Mouse (Mus musculus) CH12.LX (cell line): ENCODE results near the gene Acot2. TPM values are rescaled to one million over a fixed set of nuclear protein-coding genes. Genes with fewer than 3 reads are reported as not detected.

ENCODE experiments used
- DNase-seq: peaks from one replicate; pipeline ENCODE4 v3.0.0-alpha.2; 2013; ENCODE audit errors: extremely low read depth
- H3K27ac ChIP-seq: 2 replicates; pipeline ENCODE4 v1.5.1; 2012; ENCODE audit warnings: low read depth, mild to moderate bottlenecking, control low read depth, moderate library complexity; ENCODE audit not compliant: insufficient read depth
- H3K27me3 ChIP-seq: replicated peaks from 2 replicates; pipeline ENCODE3; 2012; ENCODE audit warnings: inconsistent platforms
- H3K36me3 ChIP-seq, 2 experiments: replicated peaks in 1 of 2; 2 replicates each; pipeline versions ENCODE3 to v1.6.1; 2012; ENCODE audit warnings: inconsistent platforms in 1 of 2, low read length in 1 of 2, mild to moderate bottlenecking in 1 of 2, mixed read lengths in 1 of 2, moderate library complexity in 1 of 2; ENCODE audit not compliant: control insufficient read depth in 1 of 2, insufficient read depth in 1 of 2
- H3K4me1 ChIP-seq, 2 experiments: 2 replicates each; pipeline ENCODE4 v1.6.1; 2012; ENCODE audit warnings: inconsistent platforms in 1 of 2, moderate library complexity in 1 of 2; ENCODE audit not compliant: insufficient read depth in 2 of 2, control insufficient read depth in 1 of 2
- H3K4me2 ChIP-seq: 2 replicates; pipeline ENCODE4 v1.6.1; 2012; ENCODE audit warnings: low read depth, mild to moderate bottlenecking, control low read depth; ENCODE audit not compliant: poor library complexity, insufficient read depth, severe bottlenecking
- H3K4me3 ChIP-seq, 3 experiments: fragments of 150-350 bp in 1 of 3; sonication (generic) in 1 of 3; replicated peaks in 1 of 3; 2 replicates each; pipeline versions ENCODE3 to v1.5.1; 2011 to 2012; ENCODE audit warnings: low read depth in 2 of 3, low read length in 2 of 3, mild to moderate bottlenecking in 2 of 3, moderate library complexity in 2 of 3, control low read depth in 1 of 3, improper control_type of control experiment in 1 of 3, inconsistent platforms in 1 of 3, mixed read lengths in 1 of 3; ENCODE audit not compliant: poor library complexity in 1 of 3
- H3K79me2 ChIP-seq: replicated peaks from 2 replicates; pipeline ENCODE4 v1.6.1; 2012; ENCODE audit warnings: mild to moderate bottlenecking, moderate library complexity; ENCODE audit not compliant: control insufficient read depth, poor library complexity, insufficient read depth, severe bottlenecking; ENCODE audit errors: extremely low read depth
- H3K9ac ChIP-seq: 2 replicates; pipeline ENCODE4 v1.6.1; 2012; ENCODE audit warnings: low read depth, mild to moderate bottlenecking, control low read depth, moderate library complexity; ENCODE audit not compliant: insufficient read depth
- H3K9me3 ChIP-seq: replicated peaks from 2 replicates; pipeline ENCODE3; 2012; ENCODE audit warnings: low read length, inconsistent platforms, mixed read lengths
- BHLHE40 ChIP-seq: IDR thresholded peaks from 2 replicates; pipeline ENCODE4 v1.6.1; 2011; ENCODE audit warnings: mild to moderate bottlenecking, low read depth, low read length, improper control_type of control experiment
- CHD1 ChIP-seq: IDR thresholded peaks from 2 replicates; pipeline ENCODE4 v1.6.1; 2012; ENCODE audit warnings: low read depth, low read length, improper control_type of control experiment, inconsistent platforms
- CHD2 ChIP-seq: IDR thresholded peaks from 2 replicates; pipeline ENCODE4 v1.6.1; 2011; ENCODE audit warnings: low read length, improper control_type of control experiment
- CTCF ChIP-seq, 2 experiments: IDR thresholded peaks in 1 of 2; conservative IDR thresholded peaks in 1 of 2; 2 replicates each; pipeline ENCODE4 v1.5.1; 2011 to 2012; ENCODE audit warnings: low read depth in 2 of 2, low read length in 2 of 2, improper control_type of control experiment in 1 of 2, inconsistent platforms in 1 of 2, mild to moderate bottlenecking in 1 of 2, moderate library complexity in 1 of 2
- GABPA ChIP-seq: IDR thresholded peaks from 2 replicates; pipeline ENCODE4 v1.6.1; 2012; ENCODE audit warnings: low read depth, low read length, improper control_type of control experiment, inconsistent platforms; ENCODE audit not compliant: insufficient replicate concordance
- IRF4 ChIP-seq: IDR thresholded peaks from 2 replicates; pipeline ENCODE4 v1.6.1; 2014; ENCODE audit warnings: low read depth, mild to moderate bottlenecking, inconsistent platforms, low read length, improper control_type of control experiment
- JUND ChIP-seq: conservative IDR thresholded peaks from 2 replicates; pipeline ENCODE4 v1.6.1; 2011; ENCODE audit warnings: low read depth, low read length, improper control_type of control experiment
- MEF2A ChIP-seq: IDR thresholded peaks from 2 replicates; pipeline ENCODE4 v1.6.1; 2014; ENCODE audit warnings: low read depth, mild to moderate bottlenecking, inconsistent platforms, low read length, improper control_type of control experiment, borderline replicate concordance
- MXI1 ChIP-seq: IDR thresholded peaks from 2 replicates; pipeline ENCODE4 v1.6.1; 2011; ENCODE audit warnings: mild to moderate bottlenecking, low read depth, low read length, improper control_type of control experiment
- MYC ChIP-seq: IDR thresholded peaks from 2 replicates; pipeline ENCODE4 v1.6.1; 2011; ENCODE audit warnings: low read depth, mild to moderate bottlenecking, improper control_type of control experiment, low read length
- POLR2AphosphoS2 ChIP-seq: IDR thresholded peaks from 2 replicates; pipeline ENCODE4 v1.6.1; 2011; ENCODE audit warnings: low read depth, low read length, improper control_type of control experiment
- RAD21 ChIP-seq: IDR thresholded peaks from 2 replicates; pipeline ENCODE4 v1.6.1; 2011; ENCODE audit warnings: low read depth, mild to moderate bottlenecking, low read length, improper control_type of control experiment, moderate library complexity
- TBP ChIP-seq: conservative IDR thresholded peaks from 2 replicates; pipeline ENCODE4 v1.6.1; 2011; ENCODE audit warnings: low read depth, low read length, improper control_type of control experiment
- ZMIZ1 ChIP-seq: IDR thresholded peaks from 2 replicates; pipeline ENCODE4 v1.6.1; 2012; ENCODE audit warnings: low read depth, mild to moderate bottlenecking, inconsistent platforms, low read length, improper control_type of control experiment
- dilution Hi-C: fragments of 300-500 bp; cut with MboI; formaldehyde crosslinking; loops from 2 replicates; pipeline ENCODE4 v1.14.3; 2020; ENCODE audit warnings: low sequenced_read_pairs; ENCODE audit not compliant: extremely low pct_unique_long_range_greater_than_20kb, extremely low pct_ligation_motif_present
- in situ Hi-C: fragments of 300-500 bp; cut with MboI; formaldehyde crosslinking; loops from 3 replicates; pipeline ENCODE4 v1.14.3; 2019; ENCODE audit warnings: low sequenced_read_pairs, low pct_ligation_motif_present, low pct_unique_long_range_greater_than_20kb, mixed read lengths
- polyA plus RNA-seq: library from polyadenylated mRNA; unstranded; fragments of >175 nt; gene quantifications from 2 replicates; pipeline ENCODE4 v1.2.1, GENCODE M21; 2012; ENCODE audit warnings: low read depth; ENCODE audit not compliant: insufficient read length
- total RNA-seq, 2 experiments: library from RNA; depleted of rRNA; stranded (reverse); fragments of 300-350 nt in 1 of 2; fragments of >200 nt in 1 of 2; gene quantifications; 2 replicates each; pipeline ENCODE4 v1.2.3; 2012 to 2014

The Acot2 gene
- total and polyA plus RNA-seq, 3 experiments: 6.6 to 13.2 (median 9.7) TPM

DNA sequence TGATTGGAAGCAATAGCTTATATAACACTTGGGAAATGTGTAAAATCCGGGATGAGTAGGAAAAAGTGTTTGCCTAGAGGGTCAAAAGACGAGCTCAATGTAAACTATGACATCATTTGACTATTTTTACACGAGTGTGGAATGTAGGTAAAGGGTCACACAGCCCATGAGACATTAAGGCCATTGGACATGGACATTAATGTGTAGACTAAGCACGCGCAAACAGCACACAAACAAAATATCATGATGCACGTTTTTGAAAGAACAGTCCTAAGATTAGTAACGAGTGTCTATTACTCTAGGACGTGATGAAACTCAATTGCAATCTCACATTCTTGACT, 449 bp upstream of the Acot2 start:
- Histone ChIP-seq H3K9ac (peak overlapping the region; percentile 62), H3K36me3 (peaks cover 10 to 11% of the 10 kb centered on the region in 2 experiments), H3K4me3 (peak overlapping the region; percentile 58 to 70 (median 67)), H3K27me3 (no peaks in the 10 kb centered on the region), H3K27ac (peak overlapping the region; percentile 84), H3K4me2 (peak overlapping the region; percentile 61), H3K79me2 (no peaks in the 10 kb centered on the region), H3K4me1 (peaks cover 7 to 16% of the 10 kb centered on the region in 2 experiments), H3K9me3 (peaks cover 5% of the 10 kb centered on the region)
- no peak; the same call in 1 of the 2 replicates for TF ChIP-seq CHD1
- TF ChIP-seq MYC: no peak
- no peak for TF ChIP-seq TBP
- TF ChIP-seq MEF2A: 0 out of 2 replicates have a peak, but pooled peaks have one; percentile 39
- no peak for TF ChIP-seq IRF4
- TF ChIP-seq CTCF (conservative IDR thresholded peaks at IDR 0.05 in 1 of 2, IDR thresholded peaks at IDR 0.05 in 1 of 2; ENCODE audit: low read depth in 2 of 2, low read length in 2 of 2): no peak
- no peak for TF ChIP-seq GABPA
- TF ChIP-seq RAD21: no peak
- in situ Hi-C loops: no loop called here
- DNase-seq: no peak
- dilution Hi-C loops: no loop called here

DNA sequence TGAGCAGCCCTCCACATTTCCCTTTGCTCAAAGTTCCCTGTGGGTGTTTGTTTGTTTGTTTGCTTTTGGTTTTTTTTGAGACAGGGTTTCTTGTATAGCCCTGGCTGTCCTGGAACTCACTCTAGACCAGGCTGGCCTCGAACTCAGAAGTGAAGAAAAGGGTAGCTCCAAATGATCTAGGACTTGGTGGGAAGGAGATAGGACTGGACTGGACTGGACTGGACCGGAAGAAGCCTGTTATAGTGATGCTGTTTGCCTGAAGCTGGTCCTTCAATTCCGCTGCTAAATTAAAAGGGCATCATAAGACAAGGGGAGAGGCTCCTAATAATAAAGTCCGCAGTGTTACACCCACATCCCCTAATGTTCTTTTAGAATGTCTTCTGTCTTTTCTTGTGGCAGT, 822 bp downstream of the Acot2 start:
- in situ Hi-C loops (no loop called here), dilution Hi-C loops (no loop called here)
- peaks cover 7 to 16% of the 10 kb centered on the region in 2 experiments for H3K4me1 ChIP-seq
- H3K36me3 ChIP-seq: peaks cover 14 to 19% of the 10 kb centered on the region in 2 experiments
- TF ChIP-seq MEF2A (no peak), JUND (no peak), MXI1 (no peak)
- no peak for DNase-seq
- H3K4me3 ChIP-seq: peak overlapping the region; percentile 58 to 70 (median 67)
- H3K79me2 ChIP-seq: no peaks in the 10 kb centered on the region
- H3K27me3 ChIP-seq: no peaks in the 10 kb centered on the region
- peak overlapping the region; percentile 62 for H3K9ac ChIP-seq
- peak overlapping the region; percentile 68 for H3K4me2 ChIP-seq
- H3K9me3 ChIP-seq: no peaks in the 10 kb centered on the region
- 0 out of 2 replicates have a peak overlapping the region, but pooled peaks have one; percentile 84 for H3K27ac ChIP-seq

DNA sequence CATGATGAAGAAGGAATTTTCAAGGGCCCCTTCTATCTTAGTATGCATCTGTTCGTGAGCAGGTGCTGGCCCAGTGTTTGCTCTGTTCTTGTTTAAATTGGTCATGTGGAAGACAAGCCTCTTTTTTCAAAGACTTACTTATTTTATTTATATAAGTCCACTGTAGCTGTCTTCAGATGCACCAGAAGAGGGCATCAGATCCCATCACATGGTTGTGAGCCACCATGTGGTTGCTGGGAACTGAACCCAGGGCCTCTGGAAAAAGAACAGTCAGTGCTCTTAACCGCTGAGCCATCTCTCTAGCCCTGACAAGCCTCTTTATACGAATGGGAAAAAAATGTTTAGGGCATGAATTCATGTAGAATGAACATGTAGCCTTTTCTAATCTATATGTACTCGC, 1.7 kb downstream of the Acot2 start:
- no peaks in the 10 kb centered on the region for H3K27me3 ChIP-seq
- no peak for DNase-seq
- H3K9me3 ChIP-seq: no peaks in the 10 kb centered on the region
- no peak overlapping the region for H3K4me3 ChIP-seq
- H3K36me3 ChIP-seq: peaks cover 14 to 21% of the 10 kb centered on the region in 2 experiments
- no peak overlapping the region for H3K27ac ChIP-seq
- peaks cover 7 to 16% of the 10 kb centered on the region in 2 experiments for H3K4me1 ChIP-seq
- TF ChIP-seq MEF2A: no peak
- no peak for TF ChIP-seq CHD2
- no peak for TF ChIP-seq ZMIZ1
- TF ChIP-seq BHLHE40: no peak
- TF ChIP-seq CTCF (conservative IDR thresholded peaks at IDR 0.05 in 1 of 2, IDR thresholded peaks at IDR 0.05 in 1 of 2; ENCODE audit: low read depth in 2 of 2, low read length in 2 of 2): 0 out of 4 replicates have a peak, but pooled peaks of 1 of the 2 experiments have one; percentile 4
- no peak for TF ChIP-seq POLR2AphosphoS2
- TF ChIP-seq MYC: no peak
- in situ Hi-C loops: no loop called here
- no peaks in the 10 kb centered on the region for H3K79me2 ChIP-seq
- dilution Hi-C loops: no loop called here
- H3K9ac ChIP-seq: no peak overlapping the region
- H3K4me2 ChIP-seq: no peak overlapping the region
